Mouse (Mus musculus) midbrain, embryonic 11.5 days (tissue): ENCODE measurements around the gene Gm3164. TPM values are rescaled to one million over a fixed set of nuclear protein-coding genes. Genes with fewer than 3 reads are reported as not detected.
"Not testable (repeated sequence)": the region's sequence is repeated elsewhere in the genome, so short reads cannot be mapped to it uniquely, and the experiment has no call there.

Experiments
- ATAC-seq: fragments of 200-750 bp; cut with Nextera tagmentation; 2 replicates; pipeline ENCODE4 v1.8.0; 2017; ENCODE audit warnings: moderate TSS enrichment, moderate library complexity; ENCODE audit not compliant: low FRiP score
- DNase-seq: peaks from one replicate; pipeline ENCODE4 v3.0.0; 2015; ENCODE audit warnings: low spot score; ENCODE audit errors: missing footprints
- H3K27ac ChIP-seq: fragments of 300-500 bp; sonication (generic); 2 replicates; pipeline ENCODE4 v1.5.1; 2014; ENCODE audit warnings: low read depth, low read length
- H3K27me3 ChIP-seq: fragments of 300-500 bp; sonication (generic); 2 replicates; pipeline ENCODE4 v1.6.1; 2014; ENCODE audit warnings: mild to moderate bottlenecking, low read length, moderate library complexity, mixed read lengths; ENCODE audit not compliant: control insufficient read depth, insufficient read depth
- H3K36me3 ChIP-seq: fragments of 300-500 bp; sonication (generic); 2 replicates; pipeline ENCODE4 v1.6.1; 2014; ENCODE audit warnings: mild to moderate bottlenecking, low read length, moderate library complexity, mixed read lengths; ENCODE audit not compliant: control insufficient read depth, insufficient read depth
- H3K4me1 ChIP-seq: fragments of 300-500 bp; sonication (generic); 2 replicates; pipeline ENCODE4 v1.6.1; 2014; ENCODE audit warnings: low read length; ENCODE audit not compliant: control insufficient read depth, insufficient read depth
- H3K4me2 ChIP-seq: fragments of 300-500 bp; sonication (generic); 2 replicates; pipeline ENCODE4 v1.6.1; 2014; ENCODE audit warnings: mild to moderate bottlenecking, moderate library complexity
- H3K4me3 ChIP-seq: fragments of 300-500 bp; sonication (generic); 2 replicates; pipeline ENCODE4 v1.5.1; 2014; ENCODE audit warnings: low read depth, low read length
- H3K9ac ChIP-seq: fragments of 300-500 bp; sonication (generic); 2 replicates; pipeline ENCODE4 v1.6.1; 2014; ENCODE audit warnings: low read length
- H3K9me3 ChIP-seq: fragments of 300-500 bp; sonication (generic); 2 replicates; pipeline ENCODE4 v1.6.1; 2016; ENCODE audit warnings: low read length; ENCODE audit not compliant: control insufficient read depth
- WGBS: fragments of 180-500 bp; shearing (Covaris S2); extraction: QIAGEN DNeasy Blood & Tissue Kit; methylation state at CpG from one replicate; pipeline ENCODE4 v1.1.7; 2014; 5-methylcytosine and 5-hydroxymethylcytosine counted together
- polyA plus RNA-seq: library from polyadenylated mRNA; unstranded; fragments of >200 nt; fragmentation: Nextera tagmentation; extraction: Ambion mirVana; gene quantifications from 2 replicates; pipeline ENCODE4 v1.2.1, GENCODE M21; 2014

The Gm3164 gene
- polyA plus RNA-seq, 1 experiment from 2014 or later: 0.56 TPM

- not testable (repeated sequence) for H3K9ac ChIP-seq, H3K4me2 ChIP-seq, H3K4me1 ChIP-seq, H3K27ac ChIP-seq, ATAC-seq, DNase-seq, H3K9me3 ChIP-seq, H3K36me3 ChIP-seq, H3K27me3 ChIP-seq, H3K4me3 ChIP-seq
- 78% methylated on average over 4 of the region's 5 CpGs for WGBS
Observed at GRCm38 (mm10) chr14:4401245-4401644, 14.0 kb upstream of the Gm3164 start.

- not testable (repeated sequence) for ATAC-seq, H3K4me2 ChIP-seq, H3K4me1 ChIP-seq
Observed at GRCm38 (mm10) chr14:4403840-4404239, 11.4 kb upstream of the Gm3164 start.

GRCm38 (mm10) chr14:4409939-4410338, 5.3 kb upstream of the Gm3164 start:
- H3K9ac ChIP-seq, H3K4me2 ChIP-seq, H3K4me3 ChIP-seq, H3K9me3 ChIP-seq, H3K4me1 ChIP-seq, ATAC-seq, H3K27ac ChIP-seq, H3K27me3 ChIP-seq, H3K36me3 ChIP-seq, DNase-seq: not testable (repeated sequence)
- 50% methylated on average over 1 of the region's 1 CpGs for WGBS

More at GRCm38 (mm10) chr14:4403840-4404239, 11.4 kb upstream of the Gm3164 start:
- not testable (repeated sequence) for H3K9ac ChIP-seq, H3K27ac ChIP-seq, DNase-seq, H3K9me3 ChIP-seq, H3K27me3 ChIP-seq, H3K36me3 ChIP-seq, H3K4me3 ChIP-seq

GRCm38 (mm10) chr14:4430692-4431091, 15.4 kb downstream of the Gm3164 start, which contains the start of gene Gm3173:
Gm3173 (plus strand) TSS chr14:4430992.
- H3K27me3 ChIP-seq, H3K4me2 ChIP-seq, H3K4me3 ChIP-seq, H3K27ac ChIP-seq, ATAC-seq, H3K9me3 ChIP-seq, H3K36me3 ChIP-seq, DNase-seq, H3K4me1 ChIP-seq, H3K9ac ChIP-seq: not testable (repeated sequence)

- not testable (repeated sequence) for H3K4me3 ChIP-seq, H3K4me2 ChIP-seq, DNase-seq, H3K9ac ChIP-seq, H3K4me1 ChIP-seq, H3K27ac ChIP-seq, H3K36me3 ChIP-seq, H3K9me3 ChIP-seq, ATAC-seq, H3K27me3 ChIP-seq
- WGBS: 60% methylated on average over 1 of the region's 2 CpGs
Observed at GRCm38 (mm10) chr14:4481445-4481844, 66.2 kb downstream of the Gm3164 start, which contains the start of gene Gm3182. Gm3182 (plus strand) TSS chr14:4481745.

Other genes with a start within 250 kb of the Gm3164 start
- 1.1 and 1.4 TPM in 2 replicates for gene Gm2974, start 232.9 kb upstream of the Gm3164 start, polyA plus RNA-seq
- not detected in 2 replicates for gene Gm3138, start 165.8 kb upstream of the Gm3164 start, polyA plus RNA-seq
- gene Gm3149, start 98.2 kb upstream of the Gm3164 start, polyA plus RNA-seq: not detected in 2 replicates
- gene 2610042L04Rik, start 80.7 kb upstream of the Gm3164 start, polyA plus RNA-seq: 0.77 and 1.0 TPM in 2 replicates
- not detected in 2 replicates for gene Gm3159, start 17.9 kb upstream of the Gm3164 start, polyA plus RNA-seq
- gene Gm3173, start 15.5 kb downstream of the Gm3164 start, polyA plus RNA-seq: not detected in 2 replicates
- gene Gm3182, start 66.3 kb downstream of the Gm3164 start, polyA plus RNA-seq: not detected in 2 replicates
- not detected in 2 replicates for gene Gm3047, start 140.0 kb downstream of the Gm3164 start, polyA plus RNA-seq
- not detected in 2 replicates for gene Gm8159, start 216.9 kb downstream of the Gm3164 start, polyA plus RNA-seq
- gene Gm3239, start 248.7 kb downstream of the Gm3164 start, polyA plus RNA-seq: not detected in 2 replicates